Mouse (Mus musculus): ENCODE results near the gene Szrd1.

DNA sequence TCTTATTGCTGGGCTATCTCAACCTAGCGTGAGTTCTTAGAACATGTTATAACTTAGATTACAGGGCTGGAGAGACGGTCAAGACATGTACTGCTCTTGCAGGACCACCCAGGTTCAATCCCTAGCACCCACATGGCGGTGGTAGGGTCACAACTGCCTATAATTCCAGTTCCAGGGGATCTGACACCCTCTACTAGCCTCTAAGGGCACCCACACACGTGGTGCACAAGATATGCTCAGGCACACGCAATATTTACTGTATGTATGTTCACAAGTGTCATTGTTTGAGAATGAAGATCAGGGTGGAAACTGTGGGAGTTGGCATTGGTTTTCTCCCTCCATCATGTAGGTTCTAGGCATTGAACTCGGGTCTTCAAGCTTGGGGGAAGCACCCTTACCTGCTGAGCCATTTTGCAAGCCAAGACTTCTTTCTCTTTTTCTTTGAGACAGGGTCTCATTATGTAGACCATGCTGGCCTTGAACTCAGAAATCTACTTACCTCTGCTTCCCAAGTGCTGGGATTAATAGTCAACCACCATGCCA, 7.0 kb upstream of the Szrd1 start:
- no peak for TF ChIP-seq CTCF (IDR thresholded peaks at IDR 0.05; ENCODE audit: control insufficient read depth, insufficient read depth, low read length)
- no peak for TF ChIP-seq POLR2A (IDR thresholded peaks at IDR 0.05; ENCODE audit: borderline replicate concordance, control insufficient read depth, low read depth, low read length)
